Mouse (Mus musculus) spleen, postnatal 36 days (tissue): Measurements from ENCODE around the gene Adam19.

Source experiments
- DNase-seq, 2 experiments: peaks; one replicate each; pipeline ENCODE4 v3.0.0; 2022; ENCODE audit warnings: low spot score in 2 of 2, mixed read lengths in 1 of 2

Adam19 gene

DNA sequence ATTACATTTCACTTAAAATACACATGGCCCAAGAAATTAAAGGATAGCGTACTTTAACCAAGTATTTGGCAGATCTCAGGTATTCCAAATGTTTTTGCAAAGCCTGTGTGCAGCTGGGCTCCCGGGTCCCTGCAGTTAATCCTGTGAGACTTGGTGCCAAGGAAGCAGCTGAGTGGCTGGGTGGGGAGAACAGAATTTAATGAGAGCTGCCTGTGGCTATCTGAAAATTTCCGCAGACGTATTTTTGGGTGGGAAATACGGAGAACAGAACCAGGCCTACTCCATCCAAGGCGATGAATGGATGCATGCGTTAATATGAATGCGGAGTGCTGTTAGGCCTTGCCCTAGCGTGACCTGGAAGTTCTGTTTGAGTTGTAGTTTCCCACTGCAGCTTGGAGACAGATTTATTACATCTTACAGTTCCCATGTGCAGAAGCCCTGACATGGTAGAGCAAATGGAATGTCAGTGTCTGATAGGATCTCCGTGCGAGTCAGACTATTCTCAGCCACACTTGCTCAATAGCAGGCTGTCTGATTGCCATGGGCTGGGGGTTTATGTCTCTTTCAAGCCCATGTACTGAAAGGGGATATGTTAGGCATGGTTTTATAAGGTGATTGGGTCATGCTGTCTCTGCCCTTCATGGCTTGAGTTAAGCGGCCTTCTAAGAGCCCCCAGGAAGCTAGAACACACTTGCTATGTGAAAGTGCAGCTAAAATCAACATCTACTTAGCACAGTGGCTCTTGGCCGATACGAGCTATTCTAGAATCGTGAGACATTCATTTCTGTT is 17.5 kb downstream of the Adam19 start:
- no peak for DNase-seq

DNA sequence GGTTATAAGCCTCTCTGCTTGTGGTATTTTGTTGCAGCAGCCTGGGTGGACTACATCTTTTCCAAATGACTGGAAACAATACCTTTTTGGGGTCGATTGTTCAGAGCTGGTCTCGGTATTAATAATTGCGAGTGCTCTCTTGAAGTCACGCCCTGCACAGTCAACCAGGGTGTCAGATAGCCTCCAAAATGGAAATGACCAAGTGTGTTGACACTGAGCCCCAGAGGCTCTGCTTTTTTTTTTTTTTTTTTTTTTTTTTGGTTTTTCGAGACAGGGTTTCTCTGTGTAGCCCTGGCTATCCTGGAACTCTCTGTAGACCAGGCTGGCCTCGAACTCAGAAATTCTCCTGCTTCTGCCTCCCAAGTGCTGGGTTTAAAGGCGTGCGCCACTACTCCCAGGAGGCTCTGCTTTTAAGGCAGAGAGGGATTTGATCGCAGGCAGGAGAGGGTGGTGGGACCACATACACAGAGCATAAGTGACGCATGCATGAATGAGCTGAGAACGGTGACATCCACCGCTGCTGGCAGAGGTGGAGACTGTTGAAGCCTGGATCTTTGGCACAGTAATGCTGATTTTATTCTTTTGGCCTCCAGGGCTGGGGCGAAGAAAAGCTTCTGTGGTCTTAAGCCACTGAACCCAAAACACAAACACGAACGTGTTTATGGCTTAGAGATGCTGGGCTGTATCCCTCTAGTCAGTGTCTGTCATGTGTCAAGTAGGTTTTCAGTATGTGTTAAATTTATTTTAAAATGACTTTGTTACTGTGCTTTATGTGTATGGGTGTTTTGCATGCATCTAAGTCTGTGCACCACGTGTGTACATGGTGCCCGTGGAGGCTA is 18.3 kb downstream of the Adam19 start:
- DNase-seq, result no peak

DNA sequence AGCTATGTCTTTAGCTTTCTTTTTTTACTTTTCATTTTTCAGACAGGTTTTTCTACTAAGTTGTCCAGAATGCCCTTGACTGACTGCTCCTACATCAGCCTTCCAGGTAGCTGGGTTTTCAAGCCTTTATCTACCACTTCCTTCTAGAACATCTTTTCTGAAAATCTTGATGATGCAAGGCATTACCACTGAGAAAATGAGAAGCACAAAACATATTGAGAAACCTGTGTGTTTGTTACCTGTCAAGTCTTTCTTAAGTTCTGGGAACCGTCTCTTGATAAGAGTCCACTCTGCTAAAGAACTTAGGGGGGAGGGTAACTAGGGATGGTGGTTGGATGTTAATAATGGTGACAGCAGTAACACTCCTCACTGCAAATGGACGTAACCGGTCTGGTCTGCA is 19.7 kb downstream of the Adam19 start:
- DNase-seq, result no peak

DNA sequence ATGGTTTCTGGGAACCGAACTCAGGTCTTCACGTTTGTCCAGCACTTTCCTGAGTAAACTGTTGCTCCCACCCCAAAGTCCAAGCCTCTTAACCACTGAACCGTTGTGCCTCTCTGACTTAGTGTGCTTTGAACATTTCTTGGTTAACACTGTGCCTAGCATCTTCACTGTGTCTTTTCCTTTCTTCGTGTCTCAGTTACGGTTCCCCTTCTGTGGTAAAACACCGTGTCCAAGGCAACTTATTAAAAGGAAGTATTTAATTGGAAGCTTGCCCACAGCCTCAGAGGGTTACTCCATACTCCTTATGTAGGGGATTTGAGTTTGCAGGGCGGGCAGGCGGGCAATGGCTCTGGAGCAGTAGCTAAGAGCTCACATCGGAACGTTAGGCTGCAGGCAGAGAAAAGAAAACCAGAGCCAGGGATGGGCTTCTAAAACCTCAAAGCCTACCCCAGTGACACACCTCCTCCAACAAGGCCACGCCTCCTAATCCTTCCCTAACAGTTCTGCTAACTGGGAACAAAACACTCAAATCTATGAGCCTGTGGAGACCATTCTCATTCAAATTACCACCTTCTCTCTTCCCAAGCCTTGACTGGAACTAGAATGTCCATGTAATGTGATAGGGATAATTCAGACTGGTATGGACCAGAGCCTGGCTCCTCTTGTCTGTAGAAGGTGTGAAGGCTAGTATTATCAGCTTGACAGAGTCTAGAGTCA is 20.8 kb downstream of the Adam19 start:
- DNase-seq, result peak in 1 of 2 experiments; percentile 51

DNA sequence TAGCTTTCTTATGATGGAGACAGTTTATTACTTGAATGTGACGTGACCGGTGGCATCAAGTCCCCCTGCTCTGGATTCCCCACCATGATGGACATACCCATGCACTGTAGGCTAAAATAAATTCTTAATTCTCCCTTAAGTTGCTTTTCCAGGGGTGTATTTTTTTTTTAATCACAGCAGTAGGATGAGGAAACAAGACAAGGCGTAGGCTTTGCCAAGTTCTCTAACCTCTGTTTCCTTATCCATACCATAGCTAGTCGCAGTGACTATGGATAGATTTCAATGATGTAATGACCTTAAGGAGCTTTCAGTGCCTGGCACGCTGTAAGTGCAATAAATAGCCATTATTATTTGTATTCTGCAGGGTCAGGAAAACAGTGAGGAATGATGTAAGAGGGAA is 21.5 kb downstream of the Adam19 start:
- DNase-seq, result no peak

DNA sequence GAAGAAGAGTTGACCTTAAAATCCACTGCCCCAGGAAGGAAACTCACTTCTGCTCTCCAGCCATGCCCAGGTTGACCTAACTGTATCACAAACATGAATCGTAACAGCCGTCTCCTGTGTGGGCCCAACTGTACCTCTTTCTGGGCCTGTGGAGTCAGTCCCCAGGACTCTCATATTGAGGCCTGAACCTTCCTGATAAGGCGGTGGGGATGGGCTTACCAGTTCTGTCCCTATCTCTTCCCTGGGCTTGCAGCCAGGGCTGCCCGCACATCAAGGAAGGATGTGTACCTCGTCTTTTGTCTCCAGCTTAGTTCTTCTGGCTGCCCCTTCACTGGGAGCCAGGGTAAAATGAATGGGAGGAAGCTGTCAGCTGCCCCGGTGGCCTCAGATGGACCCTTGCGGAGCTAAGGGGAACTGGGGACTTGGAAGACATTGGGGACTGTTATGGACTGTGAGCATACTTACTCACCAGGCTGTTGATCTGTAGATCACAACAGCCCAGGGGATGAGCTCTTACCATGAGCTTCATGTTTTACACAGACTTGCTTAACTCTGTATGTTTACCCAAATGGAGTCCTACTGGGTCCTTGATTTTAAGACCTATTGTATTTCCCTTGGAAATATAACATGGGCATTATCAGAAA is 22.1 kb downstream of the Adam19 start:
- DNase-seq, result peak; percentile 59 to 77

DNA sequence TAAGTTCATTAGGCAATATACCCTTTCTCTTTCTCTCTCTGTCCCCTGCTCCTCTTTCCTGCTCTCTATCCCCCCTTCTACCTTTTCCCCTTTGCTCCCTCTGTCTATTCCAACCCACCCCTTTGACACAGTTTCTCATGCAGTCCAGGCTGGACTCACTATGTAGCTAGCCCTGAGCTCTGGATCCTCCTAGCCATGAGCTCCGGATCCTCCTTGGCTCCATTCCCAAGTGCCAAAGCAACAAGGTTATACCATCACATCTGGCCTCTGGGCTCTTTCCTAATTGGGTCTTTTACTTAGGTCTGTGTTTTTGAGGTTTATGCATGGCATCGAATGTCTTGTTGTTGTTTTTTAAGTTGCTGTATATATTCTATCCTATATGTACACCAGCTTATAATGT is 25.3 kb downstream of the Adam19 start:
- no peak for DNase-seq

DNA sequence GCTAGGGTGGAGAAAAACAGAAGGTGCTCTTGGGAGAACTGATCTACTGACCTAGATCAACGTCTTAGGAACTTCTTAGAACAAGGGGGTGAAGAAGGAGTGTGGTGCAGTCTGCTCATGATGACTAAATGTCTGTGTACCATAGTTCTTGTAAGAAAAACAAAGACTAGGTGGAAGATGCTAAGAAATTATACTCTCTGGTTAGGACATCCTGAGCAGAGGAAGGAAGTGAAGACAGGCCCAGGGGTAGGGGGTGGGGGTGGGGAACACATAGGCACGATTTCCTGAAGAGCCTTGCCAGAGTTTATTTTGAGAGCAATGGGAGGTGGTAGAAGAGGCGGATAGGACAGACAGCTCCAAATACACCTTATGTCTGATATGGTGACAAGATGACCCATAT is 27.6 kb downstream of the Adam19 start:
- no peak for DNase-seq

DNA sequence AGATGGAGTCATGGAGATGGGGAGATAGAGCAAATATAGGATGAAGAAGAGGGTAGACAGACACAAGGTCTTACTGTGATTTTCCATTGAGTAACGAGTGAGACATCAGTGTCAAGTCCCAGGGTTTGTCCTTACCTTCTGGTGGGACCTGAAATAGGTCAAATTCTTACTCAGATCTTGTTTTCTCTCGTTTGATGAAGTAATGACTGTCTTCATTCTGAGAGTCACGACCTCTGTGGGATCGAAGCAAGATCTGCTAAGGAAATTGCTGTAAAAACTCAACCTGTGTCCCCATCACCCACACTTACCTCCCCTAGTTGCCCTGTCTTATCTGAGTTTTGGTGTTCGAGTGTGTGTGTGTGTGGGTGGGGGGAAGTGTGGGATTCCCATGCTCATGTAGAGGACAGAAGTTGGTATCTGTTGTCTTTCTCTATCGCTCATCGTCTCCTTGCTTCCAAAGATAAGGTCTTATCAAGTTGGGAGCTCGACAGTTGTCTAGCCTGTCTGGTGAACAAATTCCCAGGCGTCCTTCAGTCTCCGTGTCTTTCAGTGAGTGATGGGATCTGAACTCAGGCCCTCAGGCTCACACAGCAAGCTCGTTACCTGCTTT is 28.1 kb downstream of the Adam19 start:
- DNase-seq, result no peak

DNA sequence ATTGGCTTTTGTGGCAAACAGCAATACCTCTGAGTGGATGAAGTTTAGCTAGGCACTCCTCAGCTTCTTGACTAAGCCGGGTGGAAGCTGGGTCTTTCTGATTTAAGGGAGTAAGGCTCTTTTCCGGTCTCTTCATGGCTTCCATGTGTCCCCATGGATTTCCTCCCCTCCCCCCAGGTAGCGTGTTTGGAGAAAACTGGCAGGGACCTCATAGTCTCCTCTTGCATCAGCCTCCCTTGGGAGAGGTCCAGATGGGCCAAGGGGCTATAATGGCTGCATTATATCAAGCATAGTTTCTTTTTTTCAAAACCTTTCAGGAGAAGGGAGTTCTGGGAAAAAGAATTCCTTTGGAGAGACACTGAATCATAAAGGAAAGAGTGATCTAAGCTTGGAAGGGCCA is 28.8 kb downstream of the Adam19 start:
- no peak for DNase-seq

DNA sequence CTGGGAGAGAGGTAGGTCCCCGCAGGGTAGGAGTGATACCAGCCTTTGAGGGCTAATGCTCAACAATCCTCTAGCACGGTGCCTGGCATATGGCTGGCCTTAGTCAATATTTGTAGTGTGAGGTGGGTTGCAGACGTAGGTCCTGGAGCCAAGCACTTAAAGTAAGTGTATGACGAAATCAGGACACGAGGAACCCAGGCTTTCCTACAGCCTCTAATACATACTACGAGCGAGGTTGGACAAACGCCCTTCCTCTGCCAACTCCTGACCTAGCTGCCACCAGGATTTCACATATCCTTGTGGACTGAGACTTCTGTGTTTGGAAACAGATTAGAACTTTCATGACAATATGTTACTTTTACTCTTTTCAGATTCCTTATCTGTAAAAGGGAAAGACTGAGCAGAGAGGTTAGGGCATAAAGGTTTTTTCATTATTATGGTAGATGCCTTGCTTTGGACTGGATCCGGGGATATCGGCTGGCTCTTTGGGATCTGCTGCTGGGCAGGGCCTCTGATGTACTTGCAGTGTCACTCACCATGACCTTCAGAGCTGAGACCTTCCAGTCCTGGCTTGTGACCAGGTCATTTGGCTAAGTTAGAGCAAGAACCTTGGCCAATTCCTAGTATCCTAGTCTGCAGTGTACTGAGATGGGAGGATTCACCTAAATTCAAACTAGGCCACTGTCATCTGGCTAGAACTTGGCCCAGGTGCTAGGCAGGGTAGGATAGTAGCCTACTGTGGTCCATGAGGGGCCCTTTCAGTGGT is 29.8 kb downstream of the Adam19 start:
- DNase-seq, result no peak

DNA sequence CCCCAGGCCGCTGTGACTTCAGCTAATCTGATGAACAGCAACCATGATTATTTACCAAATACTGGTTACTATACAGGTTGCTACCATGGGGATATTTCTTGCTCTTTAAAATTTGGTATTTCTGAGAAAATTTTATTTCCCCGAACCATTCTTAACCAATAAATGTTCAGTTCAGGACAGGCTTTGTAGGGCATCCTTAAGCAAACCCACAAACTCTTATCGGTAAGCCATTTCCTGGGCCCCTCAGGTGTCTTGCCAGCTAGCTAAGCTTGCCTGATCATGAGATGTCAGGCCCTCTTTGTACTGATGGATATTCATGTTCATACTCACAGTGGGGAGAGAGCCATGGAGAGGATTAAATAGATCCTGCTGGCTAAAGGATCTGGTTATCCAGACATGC is 30.7 kb downstream of the Adam19 start:
- DNase-seq, result no peak

DNA sequence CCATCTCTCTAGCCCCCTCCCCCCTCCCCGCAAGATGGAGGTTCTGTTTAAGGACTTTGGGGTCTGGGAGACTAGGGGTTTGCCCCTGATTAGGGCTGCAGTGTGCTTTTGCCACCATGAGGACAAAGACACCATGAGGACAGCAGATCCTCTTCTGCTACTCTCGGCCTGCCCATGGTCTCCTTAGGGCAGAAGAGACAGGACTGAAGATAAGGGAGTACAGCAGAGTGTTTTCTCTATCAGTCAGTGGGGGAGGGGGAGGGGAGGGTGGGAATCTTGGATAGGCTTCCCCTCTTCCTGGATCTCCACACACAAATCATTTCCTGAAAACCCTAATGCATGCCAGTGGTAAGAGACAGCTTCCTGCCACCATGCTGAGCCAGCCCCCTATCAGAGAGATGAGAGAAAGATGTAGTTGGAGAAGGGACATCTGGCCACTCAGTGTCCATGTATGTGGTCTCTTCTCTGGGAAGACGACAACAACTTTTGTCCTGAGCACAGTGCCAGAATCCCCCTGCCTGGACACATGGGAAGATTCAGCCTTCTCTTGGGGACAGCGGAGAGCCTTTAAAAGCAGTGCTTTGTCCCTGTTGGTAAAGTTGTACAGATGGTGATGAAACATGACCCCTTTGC is 33.4 kb downstream of the Adam19 start:
- DNase-seq, result no peak

DNA sequence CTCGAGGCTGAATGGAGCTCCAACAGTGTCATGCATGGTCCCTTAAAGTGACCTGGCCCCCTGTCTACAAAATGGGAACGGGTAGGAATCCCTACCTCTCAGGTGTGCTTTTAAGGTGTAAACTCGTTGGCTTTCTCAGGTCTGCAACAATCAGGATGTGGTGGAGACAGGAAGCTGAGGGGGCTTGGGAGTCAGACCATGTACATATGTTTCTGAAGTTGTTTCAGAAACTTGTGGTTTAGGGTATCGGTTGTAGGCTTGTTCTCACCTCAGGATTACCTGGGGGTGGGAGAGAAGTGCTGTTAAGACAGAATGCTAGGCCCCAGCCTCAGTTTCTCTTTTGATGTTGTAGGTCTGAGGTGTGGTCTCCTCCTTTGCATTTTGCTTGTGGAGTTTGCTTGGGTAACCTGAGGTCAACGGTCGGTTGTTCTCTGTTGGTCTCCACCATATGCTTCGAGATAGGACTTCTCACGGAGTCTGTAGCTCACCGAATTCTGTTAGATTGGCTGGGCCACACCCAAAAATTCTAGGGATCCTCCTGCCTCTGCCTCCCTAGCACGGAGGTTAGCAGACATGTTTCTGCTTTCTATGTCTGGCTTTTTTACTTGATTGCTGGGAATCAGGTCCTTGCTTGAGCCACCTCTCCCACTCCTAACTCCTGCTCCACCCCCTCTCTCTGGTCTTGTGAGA is 34.4 kb downstream of the Adam19 start:
- DNase-seq, result peak in 1 of 2 experiments; percentile 40

DNA sequence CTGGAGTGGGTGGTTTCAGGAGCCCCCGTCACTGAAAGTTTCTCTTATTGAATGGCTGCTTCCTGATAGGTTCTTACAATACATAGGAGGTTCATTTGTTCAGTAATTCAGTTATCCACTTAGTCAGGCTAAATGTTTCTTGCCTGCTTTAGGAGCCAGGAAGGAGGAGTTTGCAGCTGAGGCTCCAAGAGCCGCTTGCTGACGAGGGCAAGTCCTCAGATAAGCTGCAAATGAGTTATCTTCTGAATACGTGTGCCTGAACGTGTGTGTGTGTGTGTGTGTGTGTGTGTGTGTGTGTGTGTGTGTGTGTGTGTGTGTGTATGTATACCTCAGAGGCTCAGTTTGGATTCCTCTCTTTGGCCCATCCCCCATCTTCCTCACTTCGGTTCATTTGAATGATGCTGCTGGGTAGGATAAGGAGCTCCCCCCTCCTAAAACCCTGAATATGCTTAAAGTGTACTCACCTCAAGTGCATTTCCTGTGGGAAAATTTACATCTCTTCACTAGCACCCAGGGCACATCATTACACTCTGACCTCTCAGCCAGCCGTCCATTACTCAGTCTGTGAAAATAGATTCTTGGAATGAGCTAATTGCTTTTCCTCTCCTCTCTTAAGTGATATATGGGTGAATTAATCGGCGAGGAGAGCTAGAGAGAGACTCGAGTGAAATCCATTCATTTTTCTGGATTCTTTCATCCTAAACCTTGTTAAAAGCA is 35.3 kb downstream of the Adam19 start:
- DNase-seq, result no peak

DNA sequence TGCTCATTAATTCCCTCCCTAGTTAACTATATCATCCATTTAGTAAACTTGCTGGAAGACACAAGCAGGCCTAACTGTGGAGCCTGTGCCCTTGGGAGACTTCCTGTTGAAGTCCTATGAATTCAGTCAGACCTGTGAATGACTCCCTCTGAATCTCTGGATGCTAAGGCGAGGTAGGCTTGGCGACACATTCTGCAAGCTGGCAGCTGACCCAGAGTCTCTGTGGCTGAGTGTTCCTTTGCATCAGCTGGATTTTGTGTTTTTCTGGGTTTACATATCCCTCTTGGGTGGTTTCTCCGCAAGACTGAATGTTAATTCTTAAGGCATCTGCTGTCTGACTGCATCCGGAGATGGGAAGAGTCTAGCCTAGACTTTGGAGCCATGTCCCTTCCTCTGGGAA is 36.3 kb downstream of the Adam19 start:
- no peak for DNase-seq

DNA sequence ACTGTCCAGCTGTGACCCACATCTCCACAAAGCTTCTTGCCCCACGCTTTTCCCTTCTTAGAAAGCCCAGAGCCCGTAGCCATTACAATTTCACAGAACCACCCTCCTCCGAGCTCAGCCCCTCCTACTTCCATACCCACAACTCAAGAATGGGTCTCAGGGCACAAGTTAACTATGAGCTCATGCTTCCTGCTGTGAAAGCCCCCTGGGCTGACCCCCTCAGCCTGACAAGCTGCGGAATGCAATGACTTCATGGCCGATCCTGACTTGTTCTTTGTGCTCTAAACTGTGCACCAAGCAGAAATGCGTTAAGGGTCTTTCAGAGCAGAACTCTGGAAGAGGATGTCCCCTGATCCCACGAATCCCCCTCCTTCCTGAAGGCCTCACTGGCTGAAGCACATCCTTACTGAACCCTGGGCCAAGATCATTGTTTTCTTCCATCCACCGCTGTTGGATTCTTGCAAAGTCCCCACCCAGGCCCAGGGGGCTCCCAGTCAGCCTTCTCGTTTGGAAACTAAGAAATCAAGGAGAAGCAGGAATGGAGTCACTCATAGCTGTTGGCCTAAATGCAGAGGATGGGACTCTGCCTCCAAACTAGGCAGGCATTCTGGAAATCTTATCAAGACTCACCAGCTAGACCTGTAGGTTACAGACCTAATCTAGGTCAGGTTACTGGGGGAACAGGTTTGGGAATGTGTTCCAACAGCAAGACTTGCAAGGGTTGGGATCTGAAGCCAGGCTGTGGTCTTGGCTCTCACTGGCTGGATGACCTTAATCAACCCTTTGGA is 39.9 kb downstream of the Adam19 start:
- no peak for DNase-seq

DNA sequence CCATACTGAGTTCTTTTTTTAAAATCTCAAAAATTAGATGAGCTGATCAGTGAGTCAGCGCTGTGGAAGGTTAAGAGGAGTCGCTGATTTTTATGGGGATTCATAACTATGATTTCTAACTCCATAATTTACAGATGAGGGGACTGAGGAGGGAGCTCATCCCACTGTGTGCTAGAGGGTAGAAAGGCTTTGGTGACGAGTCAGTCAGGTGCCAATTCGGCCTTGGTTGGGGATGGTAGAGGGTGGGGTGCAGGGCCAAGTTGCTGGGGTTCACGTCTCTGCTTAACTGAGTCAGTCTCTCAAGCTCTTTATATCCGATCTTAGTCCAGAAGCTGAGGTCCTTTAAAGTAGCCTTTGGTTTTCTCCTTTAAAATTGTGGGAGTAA is 40.5 kb downstream of the Adam19 start:
- no peak for DNase-seq
